26 mouse cellular contexts compared by ENCODE assay signal in genomic region chr9:77851336-77851735, GRCm38 (mm10).
A peak's percentile ranks its signal among the peaks of the same experiment; 100 is the strongest.
DNase-seq lines count a peak whose midpoint lies in the region; ATAC-seq and TF ChIP-seq lines count a peak whose summit lies in the region.
"Had no signal": no experiment of that assay in that cellular context is flagged by ENCODE, and none has a peak within 500 bp of the region (broad histone marks: within the 10 kb centered on the region; RNA-seq: fewer than 3 reads in every experiment).

No protein-coding gene starts in this region.

- no peak for DNase-seq in kidney, postnatal 36 days
- DNase-seq in layer of hippocampus, adult 2 months (ENCODE audit: low spot score in 2 of 2) = no peak
- no peak for DNase-seq in layer of hippocampus, adult 8-10 months (ENCODE audit: low spot score in 2 of 2)
- peak; percentile 55 for DNase-seq in Muller cell, postnatal 12 days (ENCODE audit: inconsistent ontology term)
- peak; percentile 76 for DNase-seq in retina, embryonic 14.5 days (ENCODE audit: low spot score)
- no peak for DNase-seq in adrenal gland, adult 8-10 months
- no peak for DNase-seq in limb, embryonic 10.5 days (ENCODE audit: low spot score)
- DNase-seq: adrenal gland, postnatal 10 days; adrenal gland, postnatal 25 days; cerebellum, adult 11 months; cerebellum, adult 18-20 months; cerebellum, adult 8-10 months; cerebellum, adult 9-11 months; cerebellum, postnatal 14 days; cerebellum, postnatal 36 days; embryo, embryonic 11 days had no signal

- ATAC-seq in kidney, embryonic 14.5 days (ENCODE audit: low FRiP score, low TSS enrichment) = no peak
- ATAC-seq: activated CD4-positive, CD25-positive, alpha-beta regulatory T cell, adult 4 months; forebrain, embryonic 14.5 days; forebrain, embryonic 16.5 days; Patski had no signal

- peak overlapping the region; percentile 7; the same call in 1 of the 2 replicates for H3K27ac ChIP-seq in kidney, embryonic 14.5 days (ENCODE audit: low read depth, low read length)
- peak overlapping the region; percentile 4; the same call in 1 of the 2 replicates for H3K27ac ChIP-seq in layer of hippocampus, adult 2 months
- H3K27ac ChIP-seq in limb, embryonic 10.5 days = no peak overlapping the region
- H3K27ac ChIP-seq: embryonic facial prominence, embryonic 13.5 days; embryonic facial prominence, embryonic 15.5 days; forebrain, embryonic 10.5 days; forebrain, embryonic 12.5 days had no signal

- H3K4me2 ChIP-seq in kidney, embryonic 14.5 days (replicated peaks; ENCODE audit: low read depth, low read length) = no peak overlapping the region
- H3K4me2 ChIP-seq: embryonic facial prominence, embryonic 13.5 days; embryonic facial prominence, embryonic 15.5 days; forebrain, embryonic 12.5 days had no signal

- no peak overlapping the region for H3K4me3 ChIP-seq in kidney, embryonic 14.5 days (ENCODE audit: low read length)
- no peak overlapping the region; the same call in 1 of the 2 replicates for H3K4me3 ChIP-seq in layer of hippocampus, adult 2 months
- no peak overlapping the region for H3K4me3 ChIP-seq in limb, embryonic 10.5 days
- H3K4me3 ChIP-seq: embryonic facial prominence, embryonic 13.5 days; embryonic facial prominence, embryonic 15.5 days; erythroblast, embryonic 14.5 days; forebrain, embryonic 10.5 days; forebrain, embryonic 12.5 days had no signal

- TF ChIP-seq CTCF in layer of hippocampus, adult 2 months (conservative IDR thresholded peaks at IDR 0.05) = no peak

- no peaks in the 10 kb centered on the region for H3K36me3 ChIP-seq in kidney, embryonic 14.5 days (ENCODE audit: control insufficient read depth, insufficient read depth, low read length)
- no peaks in the 10 kb centered on the region for H3K36me3 ChIP-seq in limb, embryonic 10.5 days
- H3K36me3 ChIP-seq: embryonic facial prominence, embryonic 13.5 days; embryonic facial prominence, embryonic 15.5 days; forebrain, embryonic 10.5 days; forebrain, embryonic 12.5 days had no signal

- no peaks in the 10 kb centered on the region for H3K9me3 ChIP-seq in kidney, embryonic 14.5 days (ENCODE audit: control insufficient read depth, low read length)
- H3K9me3 ChIP-seq in limb, embryonic 10.5 days (replicated peaks) = no peaks in the 10 kb centered on the region
- H3K9me3 ChIP-seq: embryonic facial prominence, embryonic 13.5 days; embryonic facial prominence, embryonic 15.5 days; forebrain, embryonic 10.5 days; forebrain, embryonic 12.5 days had no signal

- no peaks in the 10 kb centered on the region for H3K4me1 ChIP-seq in kidney, embryonic 14.5 days (ENCODE audit: control insufficient read depth, insufficient read depth, low read length)
- peaks cover 6% of the 10 kb centered on the region for H3K4me1 ChIP-seq in limb, embryonic 10.5 days
- H3K4me1 ChIP-seq: embryonic facial prominence, embryonic 15.5 days; forebrain, embryonic 12.5 days had no signal

- H3K9ac ChIP-seq in kidney, embryonic 14.5 days (ENCODE audit: low read depth, low read length) = no peak overlapping the region
- H3K9ac ChIP-seq: embryonic facial prominence, embryonic 13.5 days; embryonic facial prominence, embryonic 15.5 days; forebrain, embryonic 12.5 days had no signal

- 69% methylated on average over 6 of the region's 6 CpGs for WGBS in kidney, embryonic 14.5 days
- 91% methylated on average over 6 of the region's 6 CpGs for WGBS in limb, embryonic 10.5 days

- no peaks in the 10 kb centered on the region for H3K27me3 ChIP-seq in kidney, embryonic 14.5 days (ENCODE audit: control insufficient read depth, insufficient read depth, low read length)
- H3K27me3 ChIP-seq in limb, embryonic 10.5 days (ENCODE audit: low read depth, poor library complexity, severe bottlenecking) = no peaks in the 10 kb centered on the region
- H3K27me3 ChIP-seq: embryonic facial prominence, embryonic 13.5 days; embryonic facial prominence, embryonic 15.5 days; forebrain, embryonic 12.5 days had no signal

Comparison
In these comparisons a context has a peak if more than half of its experiments do, and no peak if none do; other contexts are left out.
1. DNase-seq: peak in Muller cell, postnatal 12 days (single experiment) and retina, embryonic 14.5 days (single experiment); none in kidney, postnatal 36 days (0 of 2), layer of hippocampus, adult 2 months (0 of 2), layer of hippocampus, adult 8-10 months (0 of 2), adrenal gland, adult 8-10 months (single experiment) and limb, embryonic 10.5 days (single experiment).